Mouse (Mus musculus): ENCODE data around the gene Cipc.

GRCm38 (mm10) chr12:86932575-86932952 lies 14.3 kb upstream of the Cipc start:
- TF ChIP-seq POLR2A (IDR thresholded peaks at IDR 0.05; ENCODE audit: insufficient read depth, low read depth, low read length) (no peak), CTCF (IDR thresholded peaks at IDR 0.05; ENCODE audit: insufficient read depth, low read depth, low read length) (no peak)

Measured in olfactory bulb, adult 2 months (tissue).